Mouse (Mus musculus) limb, embryonic 11.5 days (tissue): Measurements from ENCODE around the gene Fgfr2. TPM values are rescaled to one million over a fixed set of nuclear protein-coding genes. Genes with fewer than 3 reads are reported as not detected.
A peak's percentile ranks its signal among the peaks of the same experiment; 100 is the strongest.

ENCODE experiments used
- ATAC-seq: fragments of 200-750 bp; cut with Nextera tagmentation; 2 replicates; pipeline ENCODE4 v1.8.0; 2017; ENCODE audit warnings: low read depth; ENCODE audit not compliant: insufficient number of reproducible peaks, low FRiP score, low TSS enrichment
- DNase-seq: peaks from one replicate; pipeline ENCODE4 v3.0.0-alpha.2; 2015; ENCODE audit warnings: low spot score
- H3K27ac ChIP-seq: fragments of 300-500 bp; sonication (generic); replicated peaks from 2 replicates; pipeline ENCODE4 v1.5.1; 2014; ENCODE audit warnings: low read depth, mild to moderate bottlenecking, low read length
- H3K27me3 ChIP-seq: fragments of 300-500 bp; sonication (generic); 2 replicates; pipeline ENCODE4 v1.6.1; 2014; ENCODE audit warnings: mild to moderate bottlenecking, low read length, mixed read lengths; ENCODE audit not compliant: control insufficient read depth, insufficient read depth
- H3K36me3 ChIP-seq: fragments of 300-500 bp; sonication (generic); 2 replicates; pipeline ENCODE4 v1.6.1; 2014; ENCODE audit warnings: mild to moderate bottlenecking, low read length, moderate library complexity, mixed read lengths; ENCODE audit not compliant: control insufficient read depth, insufficient read depth
- H3K4me1 ChIP-seq: fragments of 300-500 bp; sonication (generic); 2 replicates; pipeline ENCODE4 v1.6.1; 2014; ENCODE audit warnings: low read length, mixed read lengths; ENCODE audit not compliant: control insufficient read depth, insufficient read depth
- H3K4me2 ChIP-seq: fragments of 300-500 bp; sonication (generic); 2 replicates; pipeline ENCODE4 v1.6.1; 2014; ENCODE audit warnings: low read depth, mild to moderate bottlenecking, moderate library complexity; ENCODE audit not compliant: severe bottlenecking
- H3K4me3 ChIP-seq: fragments of 300-500 bp; sonication (generic); 2 replicates; pipeline ENCODE4 v1.5.1; 2014; ENCODE audit warnings: low read depth, low read length
- H3K9ac ChIP-seq: fragments of 300-500 bp; sonication (generic); 2 replicates; pipeline ENCODE4 v1.6.1; 2014; ENCODE audit warnings: mild to moderate bottlenecking, low read length
- H3K9me3 ChIP-seq: fragments of 300-500 bp; sonication (generic); 2 replicates; pipeline ENCODE4 v1.6.1; 2016; ENCODE audit warnings: low read length; ENCODE audit not compliant: control insufficient read depth
- WGBS: fragments of 180-500 bp; shearing (Covaris S2); extraction: QIAGEN DNeasy Blood & Tissue Kit; methylation state at CpG from one replicate; pipeline ENCODE4 v1.1.7; 2014; 5-methylcytosine and 5-hydroxymethylcytosine counted together
- polyA plus RNA-seq: library from polyadenylated mRNA; unstranded; fragments of >200 nt; fragmentation: Nextera tagmentation; extraction: Ambion mirVana; gene quantifications from 2 replicates; pipeline ENCODE4 v1.2.1, GENCODE M21; 2014

Fgfr2 gene
- polyA plus RNA-seq, 1 experiment from 2014 or later: 60.1 TPM

- Histone ChIP-seq H3K4me2 (no peak overlapping the region), H3K36me3 (no peaks in the 10 kb centered on the region), H3K9ac (no peak overlapping the region), H3K9me3 (no peaks in the 10 kb centered on the region), H3K4me1 (peaks cover 9% of the 10 kb centered on the region), H3K27ac (no peak overlapping the region), H3K4me3 (no peak overlapping the region), H3K27me3 (no peaks in the 10 kb centered on the region)
- ATAC-seq (no peak), DNase-seq (no peak)
- 81% methylated on average over 12 of the region's 12 CpGs for WGBS
Measured at GRCm38 (mm10) chr7:132768498-132769344, 354.4 kb downstream of the Fgfr2 start.

- Histone ChIP-seq H3K4me2 (no peak overlapping the region), H3K27me3 (no peaks in the 10 kb centered on the region), H3K36me3 (no peaks in the 10 kb centered on the region), H3K9ac (no peak overlapping the region), H3K4me3 (no peak overlapping the region), H3K9me3 (no peaks in the 10 kb centered on the region), H3K4me1 (peaks cover 9% of the 10 kb centered on the region), H3K27ac (no peak overlapping the region)
- WGBS: 83% methylated on average over 4 of the region's 4 CpGs
- DNase-seq: no peak
- ATAC-seq: no peak
Measured at GRCm38 (mm10) chr7:132767999-132768370, 355.2 kb downstream of the Fgfr2 start.

GRCm38 (mm10) chr7:132767233-132767998, 355.7 kb downstream of the Fgfr2 start:
- peak; percentile 25 for DNase-seq
- ATAC-seq: no peak
- Histone ChIP-seq H3K4me2 (no peak overlapping the region), H3K4me3 (no peak overlapping the region), H3K27ac (no peak overlapping the region), H3K27me3 (no peaks in the 10 kb centered on the region), H3K9ac (no peak overlapping the region), H3K36me3 (no peaks in the 10 kb centered on the region), H3K4me1 (peaks cover 9% of the 10 kb centered on the region), H3K9me3 (no peaks in the 10 kb centered on the region)
- 35% methylated on average over 12 of the region's 12 CpGs for WGBS

- Histone ChIP-seq H3K4me1 (peaks cover 9% of the 10 kb centered on the region), H3K36me3 (no peaks in the 10 kb centered on the region; the same call in 1 of the 2 replicates), H3K4me3 (no peak overlapping the region), H3K4me2 (no peak overlapping the region), H3K9me3 (no peaks in the 10 kb centered on the region), H3K9ac (no peak overlapping the region), H3K27ac (no peak overlapping the region), H3K27me3 (no peaks in the 10 kb centered on the region)
- WGBS: 86% methylated on average over 11 of the region's 11 CpGs
- no peak for ATAC-seq
- no peak for DNase-seq
Measured at GRCm38 (mm10) chr7:132766235-132766871, 356.8 kb downstream of the Fgfr2 start.

- no peaks in the 10 kb centered on the region for H3K27me3 ChIP-seq
- no peak for DNase-seq
- H3K36me3 ChIP-seq: no peaks in the 10 kb centered on the region; the same call in 1 of the 2 replicates
- no peak for ATAC-seq
- peaks cover 9% of the 10 kb centered on the region for H3K4me1 ChIP-seq
- WGBS: 81% methylated on average over 3 of the region's 3 CpGs
- no peaks in the 10 kb centered on the region for H3K9me3 ChIP-seq
- no peak overlapping the region for H3K9ac ChIP-seq
- H3K27ac ChIP-seq: no peak overlapping the region
- H3K4me3 ChIP-seq: no peak overlapping the region
- no peak overlapping the region for H3K4me2 ChIP-seq
Measured at GRCm38 (mm10) chr7:132765629-132766186, 357.4 kb downstream of the Fgfr2 start.

GRCm38 (mm10) chr7:132764896-132765491, 358.2 kb downstream of the Fgfr2 start:
- H3K36me3 ChIP-seq: no peaks in the 10 kb centered on the region; the same call in 1 of the 2 replicates
- no peak overlapping the region for H3K4me2 ChIP-seq
- ATAC-seq: no peak
- H3K27ac ChIP-seq: no peak overlapping the region
- no peak overlapping the region for H3K4me3 ChIP-seq
- H3K9ac ChIP-seq: no peak overlapping the region
- H3K4me1 ChIP-seq: peaks cover 9% of the 10 kb centered on the region
- H3K9me3 ChIP-seq: no peaks in the 10 kb centered on the region
- WGBS: 82% methylated on average over 4 of the region's 4 CpGs
- H3K27me3 ChIP-seq: no peaks in the 10 kb centered on the region
- DNase-seq: no peak

- no peak overlapping the region for H3K4me2 ChIP-seq
- H3K27me3 ChIP-seq: no peaks in the 10 kb centered on the region
- H3K4me3 ChIP-seq: no peak overlapping the region
- WGBS: 90% methylated on average over 4 of the region's 4 CpGs
- ATAC-seq (no peak), DNase-seq (no peak)
- no peak overlapping the region for H3K27ac ChIP-seq
- H3K9me3 ChIP-seq: no peaks in the 10 kb centered on the region
- H3K9ac ChIP-seq: no peak overlapping the region
- H3K4me1 ChIP-seq: peaks cover 9% of the 10 kb centered on the region
- H3K36me3 ChIP-seq: peaks cover 2% of the 10 kb centered on the region; the same call in 1 of the 2 replicates
Measured at GRCm38 (mm10) chr7:132764314-132764713, 358.8 kb downstream of the Fgfr2 start.

- Histone ChIP-seq H3K27me3 (no peaks in the 10 kb centered on the region), H3K4me3 (no peak overlapping the region), H3K4me1 (peaks cover 9% of the 10 kb centered on the region), H3K36me3 (peaks cover 2% of the 10 kb centered on the region), H3K9me3 (no peaks in the 10 kb centered on the region), H3K27ac (no peak overlapping the region), H3K9ac (no peak overlapping the region), H3K4me2 (no peak overlapping the region)
- WGBS: 87% methylated on average over 5 of the region's 5 CpGs
- ATAC-seq (no peak), DNase-seq (no peak)
Measured at GRCm38 (mm10) chr7:132763911-132764310, 359.2 kb downstream of the Fgfr2 start.
